Mouse (Mus musculus) cerebellum, adult 18-20 months (tissue): Measurements from ENCODE around the gene Ikzf2.

Source experiments
- DNase-seq, 2 experiments: peaks; one replicate each; pipeline ENCODE4 v3.0.0; 2021

The Ikzf2 gene

DNA sequence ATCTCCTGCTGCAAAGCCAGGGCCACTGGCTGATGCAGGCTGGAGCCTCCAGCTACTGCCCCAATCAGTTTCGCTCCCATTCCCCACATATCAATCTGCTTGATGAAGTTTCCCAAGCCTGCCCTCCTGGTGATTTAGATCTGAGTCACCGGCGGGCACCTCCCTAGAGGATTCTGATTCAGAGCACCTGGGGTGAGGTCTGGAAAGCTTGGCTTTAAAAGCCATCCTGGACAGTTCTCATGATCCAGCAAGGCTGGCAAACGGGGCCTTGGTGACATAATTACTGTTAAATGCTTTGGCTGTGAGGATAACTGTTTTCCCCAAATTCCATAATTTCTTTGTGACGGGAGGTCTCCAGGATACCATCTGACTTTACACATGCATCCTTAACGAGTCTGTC is 29.0 kb downstream of the Ikzf2 start:
- DNase-seq: no peak

DNA sequence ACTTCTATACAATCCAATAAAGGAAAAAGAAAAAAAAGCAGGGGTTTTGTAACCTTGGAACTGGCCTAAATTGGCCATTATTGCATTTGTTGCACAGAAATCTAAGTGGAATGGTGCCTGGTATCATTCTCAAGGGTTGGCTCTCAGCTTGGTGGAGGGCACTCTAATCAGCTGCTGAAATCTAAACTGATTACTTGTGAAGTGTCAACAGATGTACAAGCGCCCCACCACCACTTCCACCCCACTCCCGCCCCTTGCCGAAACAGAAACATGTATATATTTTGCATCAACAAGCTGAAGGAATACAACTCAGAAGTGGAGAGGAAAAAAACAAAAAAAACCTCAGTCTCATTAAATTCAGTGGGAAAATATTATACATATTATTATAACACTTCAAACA is 29.6 kb downstream of the Ikzf2 start:
- no peak for DNase-seq

- no peak for DNase-seq
Observed at GRCm38 (mm10) chr1:69656929-69657328, 30.1 kb downstream of the Ikzf2 start.

GRCm38 (mm10) chr1:69656047-69656782 is 30.8 kb downstream of the Ikzf2 start:
- DNase-seq: no peak

- no peak for DNase-seq
Observed at GRCm38 (mm10) chr1:69655368-69655767, 31.7 kb downstream of the Ikzf2 start.

GRCm38 (mm10) chr1:69654955-69655354 is 32.1 kb downstream of the Ikzf2 start:
- DNase-seq: no peak

DNA sequence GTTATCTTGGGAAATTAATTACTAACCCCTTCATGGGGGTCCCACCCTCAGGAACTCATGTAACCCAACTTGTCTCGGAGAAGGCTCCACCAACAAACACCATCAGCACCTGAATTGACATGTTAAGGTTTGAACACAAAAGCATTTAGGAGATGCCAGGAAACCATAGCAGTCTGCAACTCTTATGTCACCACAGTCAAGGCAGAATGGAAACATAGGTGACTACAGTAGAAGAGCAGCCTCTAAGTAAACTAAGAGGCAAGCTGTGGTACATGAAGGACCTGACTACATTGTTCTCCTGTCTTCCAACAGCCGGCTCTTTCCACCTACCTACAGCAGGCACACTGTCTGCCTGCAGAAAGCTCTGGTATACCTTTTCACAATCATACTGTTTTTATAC is 33.6 kb downstream of the Ikzf2 start:
- no peak for DNase-seq

GRCm38 (mm10) chr1:69643138-69643537 is 43.9 kb downstream of the Ikzf2 start:
- no peak for DNase-seq

DNA sequence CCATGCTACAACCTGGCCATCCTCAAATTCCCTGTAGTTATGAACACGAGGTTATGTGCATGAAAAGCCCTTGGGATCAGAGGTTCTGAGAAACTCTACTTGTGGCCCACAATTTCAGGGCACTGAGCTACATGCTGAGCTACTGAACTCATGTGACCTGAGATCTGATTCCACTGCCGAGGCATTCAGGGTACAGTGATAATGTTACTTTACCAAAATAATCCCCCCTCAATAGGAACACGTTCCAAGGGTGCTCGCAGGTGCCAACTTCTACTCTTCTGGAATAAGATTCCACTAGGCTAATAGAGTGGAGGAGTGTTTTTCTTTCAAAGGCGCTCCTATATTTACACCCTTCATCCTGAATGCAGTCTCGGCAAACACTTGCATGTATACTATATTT is 45.1 kb downstream of the Ikzf2 start:
- no peak for DNase-seq

- no peak for DNase-seq
Observed at GRCm38 (mm10) chr1:69638321-69638720, 48.7 kb downstream of the Ikzf2 start.

DNA sequence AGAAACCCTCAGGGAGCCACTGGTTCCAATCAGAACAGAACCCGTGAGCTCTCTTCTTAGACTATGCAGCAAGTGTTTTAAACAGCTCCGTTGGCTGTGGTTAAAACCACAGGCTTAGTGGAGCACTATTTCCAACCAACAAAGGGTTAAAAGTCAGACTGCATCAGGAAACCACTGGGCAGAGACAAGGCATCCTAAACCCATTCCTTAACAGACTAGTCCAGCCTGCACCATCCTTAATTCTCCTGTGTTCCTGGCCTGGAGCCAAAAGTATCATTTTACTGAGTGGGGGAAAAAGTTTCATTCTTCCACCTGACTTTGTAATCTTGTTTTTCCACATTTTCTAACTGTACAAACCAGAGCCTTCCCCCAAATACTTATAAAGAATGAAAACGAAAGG is 49.1 kb downstream of the Ikzf2 start:
- DNase-seq: no peak

GRCm38 (mm10) chr1:69634259-69634658 is 52.8 kb downstream of the Ikzf2 start:
- no peak for DNase-seq

- DNase-seq: no peak
Observed at GRCm38 (mm10) chr1:69630508-69630907, 56.5 kb downstream of the Ikzf2 start.

DNA sequence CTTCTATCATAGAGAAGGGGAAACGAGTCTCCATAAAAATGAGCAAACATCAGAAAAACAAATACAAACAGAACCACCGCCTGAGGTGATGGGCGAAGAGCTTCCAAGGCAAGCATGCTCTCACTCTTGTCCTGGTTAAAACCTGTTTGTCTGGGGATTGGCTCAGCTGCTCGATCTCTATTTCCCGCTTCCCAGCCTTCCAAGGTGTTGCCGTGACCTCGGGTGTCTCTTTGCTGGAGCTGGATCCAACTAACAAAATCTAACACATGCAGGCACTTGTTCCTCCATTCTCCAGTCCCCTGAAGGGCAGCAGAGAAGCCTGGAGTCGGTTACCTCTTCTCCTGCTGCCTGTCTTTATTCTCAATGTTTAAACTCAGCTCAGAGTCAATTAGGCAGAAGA is 57.5 kb downstream of the Ikzf2 start:
- DNase-seq: no peak

GRCm38 (mm10) chr1:69612076-69612475 is 75.0 kb downstream of the Ikzf2 start:
- no peak for DNase-seq

- no peak for DNase-seq
Observed at GRCm38 (mm10) chr1:69611204-69611725, 75.8 kb downstream of the Ikzf2 start.

- no peak for DNase-seq
Observed at GRCm38 (mm10) chr1:69610791-69611190, 76.3 kb downstream of the Ikzf2 start.

DNA sequence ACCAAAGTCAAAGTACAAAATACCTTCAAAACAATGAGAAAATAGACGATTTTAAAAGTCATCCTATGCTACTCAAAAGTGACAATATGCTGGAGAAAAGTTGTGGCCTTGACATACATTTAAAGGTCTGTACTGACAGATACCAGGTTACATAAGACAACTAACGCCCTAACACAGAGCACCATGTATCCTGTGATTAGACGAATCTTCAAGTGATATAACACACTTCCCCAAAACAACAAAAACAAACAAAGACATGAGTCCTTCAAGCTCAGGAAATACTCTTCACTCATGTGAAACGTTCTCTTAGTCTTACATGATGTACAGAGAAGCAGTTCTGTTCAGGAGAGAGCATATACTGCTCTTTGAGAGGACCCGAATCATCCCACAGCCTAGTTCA is 78.2 kb downstream of the Ikzf2 start:
- DNase-seq: no peak

GRCm38 (mm10) chr1:69606844-69607243 is 80.2 kb downstream of the Ikzf2 start:
- no peak for DNase-seq

- DNase-seq: no peak
Observed at GRCm38 (mm10) chr1:69604213-69604612, 82.8 kb downstream of the Ikzf2 start.

DNA sequence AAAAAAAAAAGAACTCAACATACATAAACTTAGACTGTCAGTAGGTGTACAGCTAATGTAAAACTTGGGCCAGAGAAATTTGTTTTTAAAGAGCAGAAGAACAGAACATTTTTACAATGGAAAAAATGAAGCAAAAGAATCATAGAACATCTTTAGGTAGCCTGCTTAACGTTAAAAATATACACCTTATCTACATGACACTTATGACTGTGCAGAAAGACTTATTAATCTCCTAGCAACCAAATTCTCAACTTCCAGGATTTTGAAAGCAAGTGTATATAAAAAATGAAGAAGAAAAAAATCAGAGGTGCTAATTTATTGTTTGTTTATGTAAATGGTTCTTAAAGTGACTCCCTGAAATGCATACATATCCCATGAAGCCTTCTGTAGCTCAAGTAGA is 86.1 kb downstream of the Ikzf2 start:
- DNase-seq: no peak

GRCm38 (mm10) chr1:69599074-69599772 is 87.8 kb downstream of the Ikzf2 start:
- DNase-seq: no peak

DNA sequence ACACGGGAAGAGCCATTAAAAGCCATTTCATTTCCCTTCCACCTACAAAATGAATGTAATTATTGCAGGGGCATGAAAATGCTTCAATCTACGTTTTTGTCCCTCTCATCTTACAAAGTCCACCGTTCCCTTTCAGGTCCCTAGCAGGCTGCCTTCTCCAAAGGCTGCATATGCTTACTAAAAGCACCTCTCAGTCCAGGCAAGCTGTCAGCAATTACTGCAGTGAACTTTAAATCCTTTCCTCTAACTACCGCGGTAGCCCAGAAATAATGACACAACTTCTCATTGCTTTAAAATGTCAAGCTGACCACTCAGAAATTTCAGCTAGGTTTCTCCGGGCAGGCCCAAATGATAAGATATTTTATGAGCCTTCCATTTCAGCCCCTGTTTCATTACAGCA is 95.2 kb downstream of the Ikzf2 start:
- peak in 1 of 2 experiments; percentile 6 for DNase-seq

- DNase-seq: peak; percentile 26 to 45
Observed at GRCm38 (mm10) chr1:69591328-69591801, 95.7 kb downstream of the Ikzf2 start.
